Mouse (Mus musculus) thymus, postnatal 10 days (tissue): ENCODE measurements around the gene Zar1l.

Source experiments
- DNase-seq, 2 experiments: peaks; one replicate each; pipeline ENCODE4 v3.0.0; 2021; ENCODE audit warnings: low spot score in 2 of 2

Gene Zar1l

GRCm38 (mm10) chr5:150485198-150485597, 32.8 kb downstream of the Zar1l start:
- peak in 1 of 2 experiments; percentile 31 for DNase-seq

GRCm38 (mm10) chr5:150478612-150479011, 39.4 kb downstream of the Zar1l start:
- DNase-seq, result no peak

- no peak for DNase-seq
These were observed 40.6 kb downstream of the Zar1l start for GRCm38 (mm10) chr5:150477364-150477763.

- no peak for DNase-seq
These were observed 49.5 kb downstream of the Zar1l start for GRCm38 (mm10) chr5:150468431-150468830.

GRCm38 (mm10) chr5:150466132-150466531, 51.8 kb downstream of the Zar1l start:
- no peak for DNase-seq

- DNase-seq, result no peak
These were observed 52.7 kb downstream of the Zar1l start for GRCm38 (mm10) chr5:150465218-150465617.

- DNase-seq, result no peak
These were observed 53.2 kb downstream of the Zar1l start for GRCm38 (mm10) chr5:150464721-150465120.

- no peak for DNase-seq
These were observed 58.2 kb downstream of the Zar1l start for GRCm38 (mm10) chr5:150459801-150460200.

GRCm38 (mm10) chr5:150457904-150458739, 59.8 kb downstream of the Zar1l start:
- DNase-seq, result no peak

GRCm38 (mm10) chr5:150457165-150457903, 60.6 kb downstream of the Zar1l start:
- no peak for DNase-seq
